Mouse (Mus musculus) naive thymus-derived CD4-positive, alpha-beta T cell, adult 5 months (primary cell): ENCODE results near the gene Treml4. TPM values are rescaled to one million over a fixed set of nuclear protein-coding genes. Genes with fewer than 3 reads are reported as not detected.

Experiments used
- polyA plus RNA-seq: library from polyadenylated mRNA; unstranded; fragments of 100-300 nt; shearing (Covaris generic); gene quantifications from one replicate; pipeline ENCODE4 v1.2.1, GENCODE M21; 2017

Treml4 gene
- not detected for polyA plus RNA-seq

GRCm38 (mm10) chr17:48263741-48264362 lies at the start of gene Treml4:
Gene Treml4, plus strand, starts transcription at chr17:48264295.

GRCm38 (mm10) chr17:48232518-48232917 lies 31.6 kb upstream of the Treml4 start, which contains the start of gene Trem1:
Gene Trem1, plus strand, starts transcription at chr17:48232768.

GRCm38 (mm10) chr17:48247221-48247928 lies 16.7 kb upstream of the Treml4 start, which contains the start of gene Trem3:
Gene Trem3, plus strand, starts transcription at chr17:48247777.

GRCm38 (mm10) chr17:48299203-48299602 lies 35.1 kb downstream of the Treml4 start, which contains the start of gene Treml2:
Gene Treml2, plus strand, starts transcription at chr17:48299498.

GRCm38 (mm10) chr17:48315905-48316579 lies 51.9 kb downstream of the Treml4 start, which contains the start of gene B430306N03Rik:
Gene B430306N03Rik, plus strand, starts transcription at chr17:48316141.

Other genes with a start within 250 kb of the Treml4 start
- gene 1700122O11Rik, start 226.0 kb upstream of the Treml4 start, polyA plus RNA-seq, result not detected
- gene 1700067P10Rik, start 175.0 kb upstream of the Treml4 start, polyA plus RNA-seq, result not detected
- not detected for gene 9830107B12Rik, start 118.0 kb upstream of the Treml4 start, polyA plus RNA-seq
- gene A530064D06Rik, start 97.0 kb upstream of the Treml4 start, polyA plus RNA-seq, result not detected
- gene Trem1, start 31.5 kb upstream of the Treml4 start, polyA plus RNA-seq, result not detected
- not detected for gene Trem3, start 16.5 kb upstream of the Treml4 start, polyA plus RNA-seq
- 15.5 TPM for gene Treml2, start 35.2 kb downstream of the Treml4 start, polyA plus RNA-seq
- gene B430306N03Rik, start 51.8 kb downstream of the Treml4 start, polyA plus RNA-seq, result 4.5 TPM
- gene Trem2, start 82.1 kb downstream of the Treml4 start, polyA plus RNA-seq, result not detected
- gene Treml1, start 95.6 kb downstream of the Treml4 start, polyA plus RNA-seq, result not detected
- 7.6 TPM for gene Nfya, start 145.6 kb downstream of the Treml4 start, polyA plus RNA-seq
- gene Oard1, start 145.7 kb downstream of the Treml4 start, polyA plus RNA-seq, result 54.8 TPM
- 0.41 TPM for gene Apobec2, start 168.6 kb downstream of the Treml4 start, polyA plus RNA-seq
- gene Tspo2, start 187.2 kb downstream of the Treml4 start, polyA plus RNA-seq, result not detected
- 13.9 TPM for gene Unc5cl, start 190.6 kb downstream of the Treml4 start, polyA plus RNA-seq